Mouse (Mus musculus): ENCODE results near the gene Exoc6. TPM values are rescaled to one million over a fixed set of nuclear protein-coding genes. Genes with fewer than 3 reads are reported as not detected.

The Exoc6 gene
- total and polyA plus RNA-seq, 2 experiments: 6.4 to 21.8 TPM

DNA sequence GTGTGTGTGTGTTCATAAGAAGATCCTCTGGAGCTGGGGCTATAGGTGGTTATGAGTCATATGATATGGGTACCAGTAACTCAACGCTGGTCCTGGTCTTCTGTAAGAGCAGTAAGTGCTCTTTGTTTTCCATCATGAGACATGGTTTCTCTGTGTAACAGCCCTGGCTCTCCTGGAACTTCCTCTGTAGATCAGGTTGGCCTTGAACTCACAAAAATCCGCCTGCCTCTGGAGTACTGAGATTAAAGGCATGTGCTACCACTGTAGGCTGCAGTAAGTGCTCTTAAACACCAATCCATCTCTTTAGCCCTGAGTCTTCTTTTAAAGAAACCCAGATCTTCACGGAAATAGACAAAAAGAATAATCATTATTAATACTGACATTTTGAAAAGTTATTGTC is 19.6 kb upstream of the Exoc6 start:
- Histone ChIP-seq H3K79me2 (ENCODE audit: control insufficient read depth, insufficient read depth, low read length) (no peaks in the 10 kb centered on the region), H3K36me3 (ENCODE audit: control insufficient read depth, insufficient read depth, low read length) (no peaks in the 10 kb centered on the region), H3K4me1 (ENCODE audit: control insufficient read depth, insufficient read depth, low read length) (peaks cover 1% of the 10 kb centered on the region; the same call in 1 of the 2 replicates), H3K27me3 (ENCODE audit: control insufficient read depth, insufficient read depth, low read length) (no peaks in the 10 kb centered on the region; the same call in 1 of the 2 replicates), H3K9ac (ENCODE audit: low read depth, low read length) (no peak overlapping the region), H3K4me3 (ENCODE audit: insufficient read depth, low read depth, low read length) (no peak overlapping the region), H3K27ac (replicated peaks; ENCODE audit: insufficient read depth, low read depth, low read length) (no peak overlapping the region)
- WGBS: 86% methylated on average over 3 of the region's 3 CpGs
- no peak for TF ChIP-seq POLR2A (IDR thresholded peaks at IDR 0.05; ENCODE audit: extremely low read depth, insufficient read depth, low read length)
- no peak for TF ChIP-seq CTCF (IDR thresholded peaks at IDR 0.05; ENCODE audit: low read depth, low read length)
- no peak for DNase-seq (ENCODE audit: extremely low read depth, low read depth, low spot score)

- Histone ChIP-seq H3K79me2 (ENCODE audit: control insufficient read depth, insufficient read depth, low read length) (no peaks in the 10 kb centered on the region), H3K9ac (ENCODE audit: low read depth, low read length) (no peak overlapping the region), H3K4me1 (ENCODE audit: control insufficient read depth, insufficient read depth, low read length) (peaks cover 1% of the 10 kb centered on the region; the same call in 1 of the 2 replicates), H3K27me3 (ENCODE audit: control insufficient read depth, insufficient read depth, low read length) (no peaks in the 10 kb centered on the region; the same call in 1 of the 2 replicates), H3K27ac (replicated peaks; ENCODE audit: insufficient read depth, low read depth, low read length) (no peak overlapping the region), H3K4me3 (ENCODE audit: insufficient read depth, low read depth, low read length) (no peak overlapping the region), H3K36me3 (ENCODE audit: control insufficient read depth, insufficient read depth, low read length) (no peaks in the 10 kb centered on the region)
- TF ChIP-seq CTCF (IDR thresholded peaks at IDR 0.05; ENCODE audit: low read depth, low read length): peak; percentile 79
- no peak for TF ChIP-seq POLR2A (IDR thresholded peaks at IDR 0.05; ENCODE audit: extremely low read depth, insufficient read depth, low read length)
- WGBS: 83% methylated on average over 7 of the region's 7 CpGs
- no peak for DNase-seq (ENCODE audit: extremely low read depth, low read depth, low spot score)
Observed at GRCm38 (mm10) chr19:37531200-37531845, 18.9 kb upstream of the Exoc6 start.

- no peak overlapping the region for H3K4me3 ChIP-seq (ENCODE audit: insufficient read depth, low read depth, low read length)
- H3K4me1 ChIP-seq (ENCODE audit: control insufficient read depth, insufficient read depth, low read length): peaks cover 3% of the 10 kb centered on the region; the same call in 1 of the 2 replicates
- no peak overlapping the region for H3K9ac ChIP-seq (ENCODE audit: low read depth, low read length)
- H3K79me2 ChIP-seq (ENCODE audit: control insufficient read depth, insufficient read depth, low read length): no peaks in the 10 kb centered on the region
- no peak overlapping the region for H3K27ac ChIP-seq (replicated peaks; ENCODE audit: insufficient read depth, low read depth, low read length)
- no peak for DNase-seq (ENCODE audit: extremely low read depth, low read depth, low spot score)
- no peak for TF ChIP-seq CTCF (IDR thresholded peaks at IDR 0.05; ENCODE audit: low read depth, low read length)
- no peak for TF ChIP-seq POLR2A (IDR thresholded peaks at IDR 0.05; ENCODE audit: extremely low read depth, insufficient read depth, low read length)
- WGBS: 83% methylated on average over 5 of the region's 5 CpGs
- H3K27me3 ChIP-seq (ENCODE audit: control insufficient read depth, insufficient read depth, low read length): no peaks in the 10 kb centered on the region
- H3K36me3 ChIP-seq (ENCODE audit: control insufficient read depth, insufficient read depth, low read length): no peaks in the 10 kb centered on the region
Observed at GRCm38 (mm10) chr19:37533196-37533595, 17.0 kb upstream of the Exoc6 start.

DNA sequence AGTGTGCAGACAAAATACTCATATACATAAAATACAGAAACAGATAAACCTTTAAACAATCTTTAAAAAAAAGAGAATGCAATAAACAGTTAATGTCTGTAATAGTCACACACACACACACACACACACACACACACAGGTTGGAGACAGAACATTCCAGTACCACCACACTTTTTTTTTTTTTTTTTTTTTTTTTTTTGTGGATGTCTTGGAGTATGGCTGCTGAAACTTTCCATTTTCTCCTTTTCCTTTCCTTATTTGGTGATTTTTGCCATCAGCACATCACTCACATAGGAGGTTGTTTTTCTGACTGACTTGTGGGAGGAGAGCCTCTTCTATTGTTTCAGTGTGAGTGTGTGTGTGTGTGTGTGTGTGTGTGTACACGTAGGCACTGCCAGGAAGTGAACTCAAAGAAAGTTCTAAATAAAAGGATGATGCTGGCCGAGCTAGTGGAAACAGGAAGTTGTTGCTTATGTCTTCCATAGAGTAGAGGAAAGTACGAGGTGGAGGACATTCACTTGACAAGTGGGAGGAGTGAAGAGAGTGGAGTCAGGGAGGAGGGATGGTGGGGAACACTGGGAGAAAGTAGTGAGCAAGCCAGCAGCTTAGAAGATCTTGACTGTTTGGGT is 15.4 kb upstream of the Exoc6 start:
- H3K36me3 ChIP-seq (ENCODE audit: control insufficient read depth, insufficient read depth, low read length): no peaks in the 10 kb centered on the region
- no peak for DNase-seq (ENCODE audit: extremely low read depth, low read depth, low spot score)
- H3K4me1 ChIP-seq (ENCODE audit: control insufficient read depth, insufficient read depth, low read length): peaks cover 3% of the 10 kb centered on the region; the same call in 1 of the 2 replicates
- no peak overlapping the region for H3K9ac ChIP-seq (ENCODE audit: low read depth, low read length)
- no peak overlapping the region for H3K27ac ChIP-seq (replicated peaks; ENCODE audit: insufficient read depth, low read depth, low read length)
- no peak for TF ChIP-seq POLR2A (IDR thresholded peaks at IDR 0.05; ENCODE audit: extremely low read depth, insufficient read depth, low read length)
- no peak for TF ChIP-seq CTCF (IDR thresholded peaks at IDR 0.05; ENCODE audit: low read depth, low read length)
- no peak overlapping the region for H3K4me3 ChIP-seq (ENCODE audit: insufficient read depth, low read depth, low read length)
- H3K27me3 ChIP-seq (ENCODE audit: control insufficient read depth, insufficient read depth, low read length): no peaks in the 10 kb centered on the region
- no peaks in the 10 kb centered on the region for H3K79me2 ChIP-seq (ENCODE audit: control insufficient read depth, insufficient read depth, low read length)
- 65% methylated on average over 3 of the region's 3 CpGs for WGBS

DNA sequence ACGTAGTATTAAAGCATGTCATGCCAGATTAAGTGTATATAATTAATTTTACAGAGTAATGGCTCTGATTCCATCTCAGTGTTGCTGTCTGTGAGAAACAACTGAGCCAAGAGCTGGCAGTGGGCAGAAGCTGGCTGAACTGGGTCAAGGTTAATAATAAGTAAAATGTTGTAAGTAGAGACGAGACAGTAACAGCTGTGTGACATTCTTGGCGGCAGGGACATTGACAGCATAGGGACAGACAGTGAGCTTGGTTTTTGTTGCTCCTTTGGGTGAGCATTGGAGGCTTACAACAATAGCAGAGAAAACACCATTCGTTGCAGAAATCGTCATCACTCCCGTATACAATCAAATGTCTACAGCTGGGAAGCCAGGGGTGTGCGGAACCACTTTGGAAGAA is 13.8 kb upstream of the Exoc6 start:
- 89% methylated on average over 7 of the region's 7 CpGs for WGBS

GRCm38 (mm10) chr19:37537717-37538116 is 12.5 kb upstream of the Exoc6 start:
- Histone ChIP-seq H3K79me2 (ENCODE audit: control insufficient read depth, insufficient read depth, low read length) (no peaks in the 10 kb centered on the region), H3K27me3 (ENCODE audit: control insufficient read depth, insufficient read depth, low read length) (no peaks in the 10 kb centered on the region), H3K4me3 (ENCODE audit: insufficient read depth, low read depth, low read length) (no peak overlapping the region), H3K4me1 (ENCODE audit: control insufficient read depth, insufficient read depth, low read length) (0 out of 2 replicates have a peak, but pooled peaks cover 2% of the 10 kb centered on the region), H3K9ac (ENCODE audit: low read depth, low read length) (no peak overlapping the region), H3K27ac (replicated peaks; ENCODE audit: insufficient read depth, low read depth, low read length) (no peak overlapping the region), H3K36me3 (ENCODE audit: control insufficient read depth, insufficient read depth, low read length) (no peaks in the 10 kb centered on the region)
- DNase-seq (ENCODE audit: extremely low read depth, low read depth, low spot score): no peak
- WGBS: 15% methylated on average over 1 of the region's 1 CpGs
- TF ChIP-seq CTCF (IDR thresholded peaks at IDR 0.05; ENCODE audit: low read depth, low read length) (no peak), POLR2A (IDR thresholded peaks at IDR 0.05; ENCODE audit: extremely low read depth, insufficient read depth, low read length) (no peak)

More for the DNA sequence above, 13.8 kb upstream of the Exoc6 start:
- Histone ChIP-seq H3K4me1 (ENCODE audit: control insufficient read depth, insufficient read depth, low read length) (peaks cover 3% of the 10 kb centered on the region; the same call in 1 of the 2 replicates), H3K79me2 (ENCODE audit: control insufficient read depth, insufficient read depth, low read length) (no peaks in the 10 kb centered on the region), H3K4me3 (ENCODE audit: insufficient read depth, low read depth, low read length) (no peak overlapping the region), H3K9ac (ENCODE audit: low read depth, low read length) (no peak overlapping the region), H3K27ac (replicated peaks; ENCODE audit: insufficient read depth, low read depth, low read length) (no peak overlapping the region), H3K27me3 (ENCODE audit: control insufficient read depth, insufficient read depth, low read length) (no peaks in the 10 kb centered on the region), H3K36me3 (ENCODE audit: control insufficient read depth, insufficient read depth, low read length) (no peaks in the 10 kb centered on the region)
- DNase-seq (ENCODE audit: extremely low read depth, low read depth, low spot score): no peak
- TF ChIP-seq POLR2A (IDR thresholded peaks at IDR 0.05; ENCODE audit: extremely low read depth, insufficient read depth, low read length): no peak
- no peak for TF ChIP-seq CTCF (IDR thresholded peaks at IDR 0.05; ENCODE audit: low read depth, low read length)
